Mouse (Mus musculus): Measurements from ENCODE around the gene Fzd5.

Gene Fzd5

DNA sequence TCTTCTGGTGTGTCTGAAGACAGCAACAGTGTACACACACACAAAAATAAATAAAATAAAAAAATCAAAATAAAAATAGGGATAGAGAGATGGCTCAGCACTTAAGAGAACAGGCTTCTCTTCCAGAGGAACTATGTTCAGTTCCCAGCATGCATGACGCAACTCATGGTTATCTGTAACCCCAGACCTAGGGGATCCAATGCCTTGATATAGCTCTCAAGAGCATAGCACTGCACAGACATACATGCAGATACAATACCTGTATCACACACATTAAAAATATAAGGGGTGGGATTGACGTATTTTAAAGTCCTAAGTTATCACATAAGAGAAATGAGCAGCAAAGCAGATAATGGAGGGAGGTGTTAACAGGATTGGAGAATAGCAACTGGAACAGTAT, 53.1 kb downstream of the Fzd5 start:
- DNase-seq (ENCODE audit: low spot score), result no peak

DNA sequence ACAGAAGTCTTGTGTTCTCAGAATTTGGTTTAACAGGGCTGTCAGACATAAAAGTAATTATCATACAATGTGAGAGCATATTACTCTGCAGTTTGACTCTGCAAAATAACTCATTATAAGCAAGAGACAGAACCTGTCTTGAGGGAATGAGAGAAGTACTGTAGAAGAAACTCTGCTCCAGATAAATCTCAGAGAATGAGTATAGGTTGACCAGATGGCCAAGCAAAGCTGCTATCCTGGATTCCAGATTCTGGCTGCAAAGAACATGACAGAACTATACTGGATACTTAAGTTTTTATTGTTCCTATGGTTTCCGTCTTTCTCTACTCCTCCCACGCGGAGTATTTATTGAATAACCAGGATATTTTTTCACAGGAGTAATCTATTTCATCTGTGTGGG, 54.5 kb downstream of the Fzd5 start:
- DNase-seq (ENCODE audit: low spot score), result no peak

DNA sequence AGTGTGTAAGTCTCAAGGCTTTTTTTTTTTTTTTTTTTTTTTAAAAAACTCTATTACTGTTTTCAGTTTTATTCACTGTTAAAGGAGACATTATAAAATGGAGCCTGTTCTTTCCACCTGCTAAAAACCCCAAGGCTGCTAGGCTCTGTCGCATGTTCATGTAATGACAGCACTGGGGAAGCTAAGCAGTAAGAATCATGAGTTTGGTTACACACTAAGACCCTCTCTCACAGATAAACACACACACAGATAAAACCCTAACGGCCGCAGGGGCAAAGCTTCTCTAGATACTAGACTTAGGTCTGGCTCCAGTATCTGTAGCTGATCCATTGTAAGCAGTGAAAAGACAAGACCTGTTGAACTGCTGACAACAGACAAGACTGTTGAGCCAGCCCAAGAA, 56.1 kb downstream of the Fzd5 start:
- DNase-seq (ENCODE audit: low spot score), result no peak

All from left cerebral cortex, adult 11 months (tissue).